Mouse (Mus musculus) cortical plate, adult 2 months (tissue): ENCODE data around the gene Vmn2r49. TPM values are rescaled to one million over a fixed set of nuclear protein-coding genes. Genes with fewer than 3 reads are reported as not detected.
"Not testable (repeated sequence)": the region's sequence is repeated elsewhere in the genome, so short reads cannot be mapped to it uniquely, and the experiment has no call there.

Experiments used
- H3K27ac ChIP-seq: fragments of 200-500 bp; 2 replicates; pipeline ENCODE4 v1.5.1; 2012; ENCODE audit warnings: low read length, control low read depth, inconsistent platforms; ENCODE audit not compliant: insufficient read depth
- H3K4me1 ChIP-seq: fragments of 200-500 bp; 2 replicates; pipeline ENCODE4 v1.6.1; 2011; ENCODE audit warnings: low read length; ENCODE audit not compliant: control insufficient read depth, insufficient read depth
- H3K4me3 ChIP-seq: fragments of 200-500 bp; 2 replicates; pipeline ENCODE4 v1.5.1; 2011; ENCODE audit warnings: mild to moderate bottlenecking, low read length, control low read depth; ENCODE audit not compliant: insufficient read depth
- polyA plus RNA-seq: library from polyadenylated mRNA; depleted of rRNA; stranded (reverse); fragments of >200 nt; gene quantifications from 2 replicates; pipeline ENCODE4 v1.2.3, GENCODE M21; 2012; rRNA removed

Vmn2r49 gene
- not detected in 2 replicates for polyA plus RNA-seq

DNA sequence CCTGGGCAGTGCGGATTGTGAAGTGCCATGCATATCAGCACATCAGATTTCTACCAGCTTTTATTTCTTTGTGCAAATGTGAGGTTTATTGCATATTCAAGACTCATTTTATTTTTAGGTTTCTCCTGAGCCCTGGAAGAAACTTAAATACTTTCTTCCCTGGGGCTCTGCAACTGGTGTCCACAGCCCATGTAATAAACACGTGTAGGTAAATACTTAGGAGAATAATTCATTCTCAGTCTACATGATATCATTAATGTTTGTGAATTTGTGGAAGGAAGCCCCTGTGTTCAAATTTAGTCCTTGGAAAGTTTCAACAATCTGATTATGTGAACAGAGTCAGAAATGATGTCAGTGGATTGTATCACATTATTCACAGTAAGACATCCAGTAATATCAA, at the start of gene Vmn2r49:
Gene Vmn2r49, minus strand, starts transcription at position 101 of the 400 bp plus-strand sequence.
- H3K27ac ChIP-seq, H3K4me1 ChIP-seq, H3K4me3 ChIP-seq: not testable (repeated sequence)

DNA sequence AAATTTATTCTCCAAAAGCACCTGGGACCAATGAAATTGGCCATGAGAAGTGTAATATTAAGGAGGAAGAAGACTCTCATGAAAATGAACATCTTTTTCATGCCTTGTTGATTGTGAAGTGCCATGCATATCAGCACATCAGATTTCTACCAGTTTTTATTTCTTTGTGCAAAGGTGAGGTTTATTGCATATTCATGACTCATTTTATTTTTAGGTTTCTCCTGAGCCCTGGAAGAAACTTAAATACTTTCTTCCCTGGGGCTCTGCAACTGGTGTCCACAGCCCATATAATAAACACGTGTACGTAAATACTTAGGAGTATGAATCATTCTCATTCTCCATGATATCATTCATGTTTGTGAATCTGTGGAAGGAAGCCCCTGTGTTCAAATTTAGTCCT, 38.6 kb downstream of the Vmn2r49 start, which contains the start of gene Vmn2r48:
Gene Vmn2r48, minus strand, starts transcription at position 101 of the 400 bp plus-strand sequence.
- H3K4me1 ChIP-seq, H3K4me3 ChIP-seq, H3K27ac ChIP-seq: not testable (repeated sequence)

Other genes with a start within 250 kb of the Vmn2r49 start
- gene Vmn2r46, start 221.7 kb downstream of the Vmn2r49 start, polyA plus RNA-seq: not detected in 2 replicates
- not detected in 2 replicates for gene Vmn2r47, start 150.9 kb downstream of the Vmn2r49 start, polyA plus RNA-seq
- not detected in 2 replicates for gene Vmn2r48, start 38.7 kb downstream of the Vmn2r49 start, polyA plus RNA-seq
- gene Vmn2r50, start 61.0 kb upstream of the Vmn2r49 start, polyA plus RNA-seq: not detected in 2 replicates
- not detected in 2 replicates for gene Vmn2r51, start 113.5 kb upstream of the Vmn2r49 start, polyA plus RNA-seq
- not detected in 2 replicates for gene Vmn2r52, start 184.3 kb upstream of the Vmn2r49 start, polyA plus RNA-seq